Mouse (Mus musculus): ENCODE results near the gene Pak6. TPM values are rescaled to one million over a fixed set of nuclear protein-coding genes. Genes with fewer than 3 reads are reported as not detected.

Pak6 gene
- total and polyA plus RNA-seq, 3 experiments, result 0.05 to 0.73 (median 0.42) TPM

GRCm38 (mm10) chr2:118689875-118690274, 26.8 kb downstream of the Pak6 start:
- Histone ChIP-seq H3K9me3 (replicated peaks; ENCODE audit: low read length) (no peaks in the 10 kb centered on the region), H3K27me3 (replicated peaks) (no peaks in the 10 kb centered on the region), H3K27ac (ENCODE audit: insufficient read depth, low read depth) (no peak overlapping the region), H3K36me3 (replicated peaks in 1 of 2; ENCODE audit: control insufficient read depth in 1 of 2, insufficient read depth in 1 of 2, low read length in 1 of 2) (no peaks in the 10 kb centered on the region), H3K4me2 (ENCODE audit: insufficient read depth, low read depth, poor library complexity, severe bottlenecking) (no peak overlapping the region), H3K4me3 (replicated peaks in 1 of 3; ENCODE audit: low read depth in 2 of 3, low read length in 2 of 3, poor library complexity in 1 of 3) (no peak overlapping the region), H3K4me1 (ENCODE audit: control insufficient read depth in 1 of 2, insufficient read depth in 2 of 2) (peaks cover 0 to 15% of the 10 kb centered on the region in 2 experiments; a peak in 2 of 4 replicates), H3K79me2 (replicated peaks; ENCODE audit: control insufficient read depth, extremely low read depth, insufficient read depth, poor library complexity, severe bottlenecking) (no peaks in the 10 kb centered on the region), H3K9ac (ENCODE audit: insufficient read depth, low read depth) (no peak overlapping the region)
- TF ChIP-seq E2F4 (IDR thresholded peaks at IDR 0.05; ENCODE audit: insufficient replicate concordance, low read depth, low read length) (no peak), ZMIZ1 (IDR thresholded peaks at IDR 0.05; ENCODE audit: low read depth, low read length) (no peak), RCOR1 (conservative IDR thresholded peaks at IDR 0.05; ENCODE audit: low read depth, low read length) (no peak), POLR2AphosphoS2 (IDR thresholded peaks at IDR 0.05; ENCODE audit: low read depth, low read length) (no peak), RAD21 (IDR thresholded peaks at IDR 0.05; ENCODE audit: low read depth, low read length) (no peak), USF2 (conservative IDR thresholded peaks at IDR 0.05; ENCODE audit: low read depth, low read length) (no peak)
- in situ Hi-C loops (cut with MboI; ENCODE audit: low pct_ligation_motif_present, low pct_unique_long_range_greater_than_20kb, low sequenced_read_pairs) (loop anchor here (5.0 kb wide), 1 partner anchor 48 kb away; no protein-coding TSS in a partner anchor), dilution Hi-C loops (cut with MboI; ENCODE audit: extremely low pct_ligation_motif_present, extremely low pct_unique_long_range_greater_than_20kb, low sequenced_read_pairs) (no loop called here)
- DNase-seq (ENCODE audit: extremely low read depth), result no peak

GRCm38 (mm10) chr2:118693370-118693966, 30.4 kb downstream of the Pak6 start:
- Histone ChIP-seq H3K79me2 (replicated peaks; ENCODE audit: control insufficient read depth, extremely low read depth, insufficient read depth, poor library complexity, severe bottlenecking) (no peaks in the 10 kb centered on the region), H3K27me3 (replicated peaks) (no peaks in the 10 kb centered on the region), H3K4me1 (ENCODE audit: control insufficient read depth in 1 of 2, insufficient read depth in 2 of 2) (peaks cover 0 to 25% of the 10 kb centered on the region in 2 experiments; a peak in 2 of 4 replicates), H3K9me3 (replicated peaks; ENCODE audit: low read length) (no peaks in the 10 kb centered on the region), H3K4me3 (replicated peaks in 1 of 3; ENCODE audit: low read depth in 2 of 3, low read length in 2 of 3, poor library complexity in 1 of 3) (no peak overlapping the region), H3K36me3 (replicated peaks in 1 of 2; ENCODE audit: control insufficient read depth in 1 of 2, insufficient read depth in 1 of 2, low read length in 1 of 2) (no peaks in the 10 kb centered on the region), H3K9ac (ENCODE audit: insufficient read depth, low read depth) (no peak overlapping the region), H3K27ac (ENCODE audit: insufficient read depth, low read depth) (no peak overlapping the region), H3K4me2 (ENCODE audit: insufficient read depth, low read depth, poor library complexity, severe bottlenecking) (no peak overlapping the region)
- in situ Hi-C loops (cut with MboI; ENCODE audit: low pct_ligation_motif_present, low pct_unique_long_range_greater_than_20kb, low sequenced_read_pairs), result no loop called here
- TF ChIP-seq MEF2A (IDR thresholded peaks at IDR 0.05; ENCODE audit: borderline replicate concordance, low read depth, low read length), result no peak
- no peak for TF ChIP-seq RAD21 (IDR thresholded peaks at IDR 0.05; ENCODE audit: low read depth, low read length)
- TF ChIP-seq MXI1 (IDR thresholded peaks at IDR 0.05; ENCODE audit: low read depth, low read length), result no peak
- no peak for TF ChIP-seq NRF1 (IDR thresholded peaks at IDR 0.05; ENCODE audit: low read depth, low read length)
- no peak for TF ChIP-seq CHD2 (IDR thresholded peaks at IDR 0.05; ENCODE audit: low read length)
- TF ChIP-seq JUND (conservative IDR thresholded peaks at IDR 0.05; ENCODE audit: low read depth, low read length), result no peak
- no peak for TF ChIP-seq KAT2A (IDR thresholded peaks at IDR 0.05; ENCODE audit: insufficient replicate concordance, low read length)
- no peak for TF ChIP-seq HCFC1 (IDR thresholded peaks at IDR 0.05; ENCODE audit: low read depth, low read length)
- no peak for TF ChIP-seq SMC3 (IDR thresholded peaks at IDR 0.05; ENCODE audit: low read depth, low read length)
- no peak for TF ChIP-seq PAX5 (IDR thresholded peaks at IDR 0.05; ENCODE audit: low read length)
- no peak for TF ChIP-seq TCF12 (IDR thresholded peaks at IDR 0.05; ENCODE audit: low read depth, low read length)
- no peak for TF ChIP-seq EP300 (IDR thresholded peaks at IDR 0.05; ENCODE audit: low read length)
- TF ChIP-seq UBTF (IDR thresholded peaks at IDR 0.05; ENCODE audit: low read depth, low read length), result no peak
- no peak for TF ChIP-seq ETS1 (conservative IDR thresholded peaks at IDR 0.05; ENCODE audit: low read depth, low read length)
- no peak for TF ChIP-seq RCOR1 (conservative IDR thresholded peaks at IDR 0.05; ENCODE audit: low read depth, low read length)
- no peak for TF ChIP-seq ZNF384 (IDR thresholded peaks at IDR 0.05; ENCODE audit: low read depth, low read length)
- dilution Hi-C loops (cut with MboI; ENCODE audit: extremely low pct_ligation_motif_present, extremely low pct_unique_long_range_greater_than_20kb, low sequenced_read_pairs), result no loop called here
- no peak for DNase-seq (ENCODE audit: extremely low read depth)
